Mouse (Mus musculus) midbrain, embryonic 13.5 days (tissue): ENCODE results near the gene Arhgap42. TPM values are rescaled to one million over a fixed set of nuclear protein-coding genes. Genes with fewer than 3 reads are reported as not detected.

ENCODE experiments used
- ATAC-seq: fragments of 200-750 bp; cut with Nextera tagmentation; 2 replicates; pipeline ENCODE4 v1.8.0; 2017; ENCODE audit warnings: mild to moderate bottlenecking, moderate TSS enrichment, moderate library complexity
- H3K27ac ChIP-seq: fragments of 300-500 bp; sonication (generic); 2 replicates; pipeline ENCODE4 v1.5.1; 2015; ENCODE audit warnings: inconsistent platforms, mild to moderate bottlenecking, moderate library complexity
- H3K27me3 ChIP-seq: fragments of 300-500 bp; sonication (generic); 2 replicates; pipeline ENCODE4 v1.6.1; 2015; ENCODE audit warnings: mild to moderate bottlenecking, inconsistent platforms
- H3K36me3 ChIP-seq: fragments of 300-500 bp; sonication (generic); 2 replicates; pipeline ENCODE4 v1.6.1; 2015; ENCODE audit warnings: mild to moderate bottlenecking, inconsistent platforms
- H3K4me1 ChIP-seq: fragments of 300-500 bp; sonication (generic); replicated peaks from 2 replicates; pipeline ENCODE4 v1.6.1; 2015; ENCODE audit warnings: inconsistent platforms
- H3K4me2 ChIP-seq: fragments of 300-500 bp; sonication (generic); replicated peaks from 2 replicates; pipeline ENCODE4 v1.6.1; 2015; ENCODE audit warnings: moderate library complexity, mild to moderate bottlenecking, inconsistent platforms
- H3K4me3 ChIP-seq: fragments of 300-500 bp; sonication (generic); replicated peaks from 2 replicates; pipeline ENCODE4 v1.5.1; 2015; ENCODE audit warnings: mild to moderate bottlenecking, inconsistent platforms
- H3K9ac ChIP-seq: fragments of 300-500 bp; sonication (generic); replicated peaks from 2 replicates; pipeline ENCODE4 v1.6.1; 2015; ENCODE audit warnings: mild to moderate bottlenecking, inconsistent platforms
- H3K9me3 ChIP-seq: fragments of 300-500 bp; sonication (generic); 2 replicates; pipeline ENCODE4 v1.6.1; 2016; ENCODE audit warnings: mild to moderate bottlenecking, inconsistent platforms
- WGBS: fragments of 180-500 bp; shearing (Covaris S2); methylation state at CpG from one replicate; pipeline ENCODE4 v1.1.7; 2015; 5-methylcytosine and 5-hydroxymethylcytosine counted together
- polyA plus RNA-seq: library from polyadenylated mRNA; unstranded; fragments of >200 nt; fragmentation: Nextera tagmentation; extraction: Ambion mirVana; gene quantifications from 2 replicates; pipeline ENCODE4 v1.2.1, GENCODE M21; 2015

Arhgap42 gene
- polyA plus RNA-seq, 1 experiment from 2014 or later: 19.5 TPM

GRCm38 (mm10) chr9:9200827-9201388 lies 38.0 kb downstream of the Arhgap42 start:
- Histone ChIP-seq H3K9me3 (no peaks in the 10 kb centered on the region), H3K4me2 (no peak overlapping the region), H3K27ac (no peak overlapping the region), H3K9ac (no peak overlapping the region), H3K4me1 (peaks cover 10% of the 10 kb centered on the region), H3K4me3 (no peak overlapping the region), H3K36me3 (no peaks in the 10 kb centered on the region), H3K27me3 (no peaks in the 10 kb centered on the region)
- ATAC-seq: no peak
- WGBS: 79% methylated on average over 8 of the region's 8 CpGs

- no peak overlapping the region for H3K4me3 ChIP-seq
- WGBS: 67% methylated on average over 8 of the region's 8 CpGs
- peaks cover 10% of the 10 kb centered on the region for H3K4me1 ChIP-seq
- no peaks in the 10 kb centered on the region for H3K36me3 ChIP-seq
- H3K9me3 ChIP-seq: no peaks in the 10 kb centered on the region
- H3K27ac ChIP-seq: no peak overlapping the region
- H3K4me2 ChIP-seq: no peak overlapping the region
- peak; percentile 56; the same call in 1 of the 2 replicates for ATAC-seq
- no peaks in the 10 kb centered on the region for H3K27me3 ChIP-seq
- H3K9ac ChIP-seq: no peak overlapping the region
Measured at GRCm38 (mm10) chr9:9199170-9199841, 39.6 kb downstream of the Arhgap42 start.

GRCm38 (mm10) chr9:9198645-9199044 lies 40.3 kb downstream of the Arhgap42 start:
- no peak overlapping the region for H3K4me2 ChIP-seq
- H3K36me3 ChIP-seq: no peaks in the 10 kb centered on the region
- no peaks in the 10 kb centered on the region for H3K27me3 ChIP-seq
- H3K9me3 ChIP-seq: no peaks in the 10 kb centered on the region
- H3K27ac ChIP-seq: no peak overlapping the region
- no peak for ATAC-seq
- no peak overlapping the region for H3K4me3 ChIP-seq
- peaks cover 10% of the 10 kb centered on the region for H3K4me1 ChIP-seq
- WGBS: 25% methylated on average over 3 of the region's 3 CpGs
- no peak overlapping the region for H3K9ac ChIP-seq

GRCm38 (mm10) chr9:9196046-9196445 lies 42.9 kb downstream of the Arhgap42 start:
- Histone ChIP-seq H3K36me3 (no peaks in the 10 kb centered on the region), H3K4me3 (no peak overlapping the region), H3K27ac (no peak overlapping the region), H3K27me3 (no peaks in the 10 kb centered on the region), H3K9me3 (no peaks in the 10 kb centered on the region), H3K4me2 (no peak overlapping the region), H3K4me1 (peaks cover 9% of the 10 kb centered on the region), H3K9ac (no peak overlapping the region)
- no peak for ATAC-seq

- H3K27ac ChIP-seq: no peak overlapping the region
- peaks cover 7% of the 10 kb centered on the region for H3K4me1 ChIP-seq
- H3K9ac ChIP-seq: no peak overlapping the region
- no peaks in the 10 kb centered on the region for H3K9me3 ChIP-seq
- no peak overlapping the region for H3K4me2 ChIP-seq
- no peak for ATAC-seq
- H3K4me3 ChIP-seq: no peak overlapping the region
- H3K27me3 ChIP-seq: no peaks in the 10 kb centered on the region
- 44% methylated on average over 1 of the region's 1 CpGs for WGBS
- H3K36me3 ChIP-seq: no peaks in the 10 kb centered on the region
Measured at GRCm38 (mm10) chr9:9194496-9194895, 44.4 kb downstream of the Arhgap42 start.

- Histone ChIP-seq H3K4me1 (no peaks in the 10 kb centered on the region), H3K4me2 (no peak overlapping the region), H3K9ac (no peak overlapping the region), H3K36me3 (no peaks in the 10 kb centered on the region), H3K27me3 (no peaks in the 10 kb centered on the region), H3K4me3 (no peak overlapping the region), H3K9me3 (no peaks in the 10 kb centered on the region), H3K27ac (no peak overlapping the region)
- WGBS: 91% methylated on average over 4 of the region's 4 CpGs
- no peak for ATAC-seq
Measured at GRCm38 (mm10) chr9:9192716-9193115, 46.2 kb downstream of the Arhgap42 start.

- Histone ChIP-seq H3K9me3 (no peaks in the 10 kb centered on the region), H3K27me3 (no peaks in the 10 kb centered on the region), H3K4me3 (no peak overlapping the region), H3K9ac (no peak overlapping the region), H3K27ac (no peak overlapping the region), H3K36me3 (no peaks in the 10 kb centered on the region), H3K4me2 (no peak overlapping the region), H3K4me1 (no peaks in the 10 kb centered on the region)
- 83% methylated on average over 1 of the region's 1 CpGs for WGBS
- ATAC-seq: no peak
Measured at GRCm38 (mm10) chr9:9190835-9191234, 48.1 kb downstream of the Arhgap42 start.

- Histone ChIP-seq H3K27ac (no peak overlapping the region), H3K4me3 (no peak overlapping the region), H3K9ac (no peak overlapping the region), H3K9me3 (no peaks in the 10 kb centered on the region), H3K27me3 (no peaks in the 10 kb centered on the region), H3K4me2 (no peak overlapping the region), H3K36me3 (no peaks in the 10 kb centered on the region), H3K4me1 (no peaks in the 10 kb centered on the region)
- ATAC-seq: no peak
- WGBS: 76% methylated on average over 3 of the region's 3 CpGs
Measured at GRCm38 (mm10) chr9:9188167-9188566, 50.7 kb downstream of the Arhgap42 start.

GRCm38 (mm10) chr9:9177745-9178144 lies 61.2 kb downstream of the Arhgap42 start:
- Histone ChIP-seq H3K4me1 (no peaks in the 10 kb centered on the region), H3K27ac (no peak overlapping the region), H3K9ac (no peak overlapping the region), H3K9me3 (no peaks in the 10 kb centered on the region), H3K27me3 (no peaks in the 10 kb centered on the region), H3K36me3 (no peaks in the 10 kb centered on the region), H3K4me3 (no peak overlapping the region), H3K4me2 (no peak overlapping the region)
- WGBS: 89% methylated on average over 4 of the region's 4 CpGs
- ATAC-seq: no peak

GRCm38 (mm10) chr9:9174924-9175323 lies 64.0 kb downstream of the Arhgap42 start:
- H3K9me3 ChIP-seq: no peaks in the 10 kb centered on the region
- H3K27me3 ChIP-seq: no peaks in the 10 kb centered on the region
- H3K4me3 ChIP-seq: no peak overlapping the region
- no peaks in the 10 kb centered on the region for H3K36me3 ChIP-seq
- ATAC-seq: no peak
- H3K27ac ChIP-seq: no peak overlapping the region
- H3K9ac ChIP-seq: no peak overlapping the region
- no peaks in the 10 kb centered on the region for H3K4me1 ChIP-seq
- 87% methylated on average over 2 of the region's 2 CpGs for WGBS
- H3K4me2 ChIP-seq: no peak overlapping the region

- no peaks in the 10 kb centered on the region for H3K9me3 ChIP-seq
- H3K4me1 ChIP-seq: no peaks in the 10 kb centered on the region
- no peak overlapping the region for H3K4me2 ChIP-seq
- H3K27me3 ChIP-seq: no peaks in the 10 kb centered on the region
- H3K4me3 ChIP-seq: no peak overlapping the region
- H3K27ac ChIP-seq: no peak overlapping the region
- 92% methylated on average over 5 of the region's 5 CpGs for WGBS
- H3K36me3 ChIP-seq: no peaks in the 10 kb centered on the region
- no peak for ATAC-seq
- no peak overlapping the region for H3K9ac ChIP-seq
Measured at GRCm38 (mm10) chr9:9174206-9174605, 64.7 kb downstream of the Arhgap42 start.

- no peaks in the 10 kb centered on the region for H3K27me3 ChIP-seq
- H3K9ac ChIP-seq: no peak overlapping the region
- H3K36me3 ChIP-seq: no peaks in the 10 kb centered on the region
- H3K4me2 ChIP-seq: no peak overlapping the region
- 91% methylated on average over 1 of the region's 1 CpGs for WGBS
- no peaks in the 10 kb centered on the region for H3K4me1 ChIP-seq
- no peak overlapping the region for H3K27ac ChIP-seq
- ATAC-seq: no peak
- H3K4me3 ChIP-seq: no peak overlapping the region
- H3K9me3 ChIP-seq: no peaks in the 10 kb centered on the region
Measured at GRCm38 (mm10) chr9:9173091-9173490, 65.8 kb downstream of the Arhgap42 start.
